Mouse (Mus musculus) stomach, postnatal 0 days (tissue): ENCODE results near the gene Ier5. TPM values are rescaled to one million over a fixed set of nuclear protein-coding genes. Genes with fewer than 3 reads are reported as not detected.

ENCODE experiments used
- ATAC-seq: fragments of 200-750 bp; cut with Nextera tagmentation; 2 replicates; pipeline ENCODE4 v1.8.0; 2017; ENCODE audit not compliant: low FRiP score, low TSS enrichment
- DNase-seq: peaks from one replicate; pipeline ENCODE4 v3.0.0-alpha.2; 2016; ENCODE audit warnings: low spot score
- H3K27ac ChIP-seq: fragments of 300-500 bp; sonication (generic); replicated peaks from 2 replicates; pipeline ENCODE4 v1.5.1; 2014; ENCODE audit warnings: mild to moderate bottlenecking, control low read depth
- H3K27me3 ChIP-seq: fragments of 300-500 bp; sonication (generic); 2 replicates; pipeline ENCODE4 v1.6.1; 2014; ENCODE audit warnings: low read length; ENCODE audit not compliant: control insufficient read depth, insufficient read depth
- H3K36me3 ChIP-seq: fragments of 300-500 bp; sonication (generic); 2 replicates; pipeline ENCODE4 v1.6.1; 2014; ENCODE audit warnings: low read length, mixed read lengths; ENCODE audit not compliant: control insufficient read depth, insufficient read depth
- H3K4me1 ChIP-seq: fragments of 300-500 bp; sonication (generic); replicated peaks from 2 replicates; pipeline ENCODE4 v1.6.1; 2014; ENCODE audit warnings: antibody characterized with exemption; ENCODE audit not compliant: control insufficient read depth, insufficient read depth
- H3K4me2 ChIP-seq: fragments of 300-500 bp; sonication (generic); replicated peaks from 2 replicates; pipeline ENCODE4 v1.6.1; 2014; ENCODE audit warnings: low read depth, mild to moderate bottlenecking, control low read depth, moderate library complexity
- H3K4me3 ChIP-seq: fragments of 300-500 bp; sonication (generic); 2 replicates; pipeline ENCODE4 v1.5.1; 2014; ENCODE audit warnings: low read depth, low read length, control low read depth
- H3K9ac ChIP-seq: fragments of 300-500 bp; sonication (generic); 2 replicates; pipeline ENCODE4 v1.6.1; 2014; ENCODE audit warnings: mild to moderate bottlenecking, low read length, control low read depth, mixed read lengths
- H3K9me3 ChIP-seq: fragments of 300-500 bp; sonication (generic); 2 replicates; pipeline ENCODE4 v1.6.1; 2016; ENCODE audit warnings: low read length; ENCODE audit not compliant: control insufficient read depth
- CTCF ChIP-seq: IDR thresholded peaks from 2 replicates; pipeline ENCODE4 v1.5.1; 2016; ENCODE audit warnings: antibody characterized with exemption, low read depth, mild to moderate bottlenecking, moderate library complexity
- EP300 ChIP-seq: optimal IDR thresholded peaks from 2 replicates; pipeline ENCODE3; 2016; ENCODE audit warnings: antibody characterized with exemption
- WGBS: fragments of 180-500 bp; shearing (Covaris S2); extraction: QIAGEN DNeasy Blood & Tissue Kit; methylation state at CpG from one replicate; pipeline ENCODE4 v1.1.7; 2014; 5-methylcytosine and 5-hydroxymethylcytosine counted together
- polyA plus RNA-seq: library from polyadenylated mRNA; unstranded; fragments of >200 nt; fragmentation: Nextera tagmentation; extraction: Ambion mirVana; gene quantifications from 2 replicates; pipeline ENCODE4 v1.2.1, GENCODE M21; 2015

Ier5 gene
- polyA plus RNA-seq, 1 experiment from 2014 or later, result 7.3 TPM

- Histone ChIP-seq H3K27ac (peak overlapping the region; percentile 90; the same call in 1 of the 2 replicates), H3K27me3 (no peaks in the 10 kb centered on the region)
- 17% methylated on average over 6 of the region's 6 CpGs for WGBS
Measured at GRCm38 (mm10) chr1:155097354-155097753, 2.1 kb downstream of the Ier5 start.

GRCm38 (mm10) chr1:155096620-155097261 lies 2.7 kb downstream of the Ier5 start:
- Histone ChIP-seq H3K27me3 (no peaks in the 10 kb centered on the region), H3K36me3 (no peaks in the 10 kb centered on the region), H3K9me3 (no peaks in the 10 kb centered on the region), H3K27ac (no peak overlapping the region), H3K4me1 (peaks cover 24% of the 10 kb centered on the region), H3K4me3 (peak overlapping the region; percentile 84; the same call in 1 of the 2 replicates), H3K9ac (no peak overlapping the region), H3K4me2 (peak overlapping the region; percentile 76)
- DNase-seq (no peak), ATAC-seq (no peak)
- TF ChIP-seq EP300 (no peak), CTCF (no peak)
- 69% methylated on average over 4 of the region's 4 CpGs for WGBS

More at GRCm38 (mm10) chr1:155097354-155097753, 2.1 kb downstream of the Ier5 start:
- no peak for TF ChIP-seq CTCF
- Histone ChIP-seq H3K36me3 (no peaks in the 10 kb centered on the region), H3K4me2 (peak overlapping the region; percentile 76), H3K4me3 (peak overlapping the region; percentile 84), H3K4me1 (peaks cover 18% of the 10 kb centered on the region), H3K9me3 (no peaks in the 10 kb centered on the region), H3K9ac (peak overlapping the region; percentile 94)
- ATAC-seq (no peak), DNase-seq (peak; percentile 49)

GRCm38 (mm10) chr1:155093971-155094707 lies 5.3 kb downstream of the Ier5 start:
- ATAC-seq, result no peak
- WGBS, result 52% methylated on average over 9 of the region's 9 CpGs
- no peak for DNase-seq
- Histone ChIP-seq H3K27me3 (no peaks in the 10 kb centered on the region), H3K27ac (peak overlapping the region; percentile 86), H3K9me3 (no peaks in the 10 kb centered on the region), H3K9ac (no peak overlapping the region), H3K4me3 (no peak overlapping the region), H3K4me2 (no peak overlapping the region; the same call in 1 of the 2 replicates), H3K4me1 (peaks cover 27% of the 10 kb centered on the region), H3K36me3 (no peaks in the 10 kb centered on the region)
- TF ChIP-seq CTCF, result no peak
- TF ChIP-seq EP300, result no peak

DNA sequence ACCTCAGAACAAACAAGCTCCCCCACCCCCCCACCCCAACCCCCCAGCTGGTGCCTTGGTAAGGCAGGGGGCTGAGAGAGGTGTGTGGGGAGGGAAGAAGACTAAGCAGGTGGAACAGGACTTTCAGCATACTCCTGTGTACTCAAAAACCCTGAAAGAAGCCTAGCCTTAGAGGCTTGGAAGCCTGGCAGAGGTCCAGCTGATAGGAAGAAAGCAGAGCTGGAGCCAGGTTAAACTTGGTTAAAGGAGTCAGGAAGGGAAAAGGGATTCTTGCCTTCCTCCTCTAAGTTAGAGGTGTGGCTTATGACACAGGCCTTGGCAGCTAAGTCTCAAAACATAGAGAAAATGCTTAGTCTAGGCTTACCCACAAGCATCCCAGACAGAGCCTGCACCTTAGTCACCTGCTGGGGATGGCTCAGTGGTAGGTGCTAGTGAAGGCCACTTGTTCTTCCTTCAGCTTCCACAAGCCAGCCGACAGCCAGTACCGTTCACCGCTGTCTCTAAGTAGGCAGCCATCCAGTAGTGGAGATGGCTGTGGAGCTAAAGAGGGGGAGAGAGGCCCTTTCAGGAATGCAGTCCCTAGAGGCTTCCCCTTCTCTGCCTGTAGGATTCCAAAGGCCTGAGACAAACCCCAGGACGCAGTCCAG lies 6.2 kb downstream of the Ier5 start:
- TF ChIP-seq CTCF (peak; percentile 8; the same call in 1 of the 2 replicates), EP300 (no peak)
- 13% methylated on average over 4 of the region's 4 CpGs for WGBS
- peak; percentile 82 for ATAC-seq
- no peak overlapping the region for H3K4me3 ChIP-seq
- H3K9me3 ChIP-seq, result no peaks in the 10 kb centered on the region
- peak overlapping the region; percentile 86 for H3K27ac ChIP-seq
- no peak overlapping the region for H3K9ac ChIP-seq
- no peaks in the 10 kb centered on the region for H3K27me3 ChIP-seq
- no peaks in the 10 kb centered on the region for H3K36me3 ChIP-seq
- H3K4me1 ChIP-seq, result peaks cover 27% of the 10 kb centered on the region
- no peak overlapping the region; the same call in 1 of the 2 replicates for H3K4me2 ChIP-seq
- DNase-seq, result peak; percentile 89

DNA sequence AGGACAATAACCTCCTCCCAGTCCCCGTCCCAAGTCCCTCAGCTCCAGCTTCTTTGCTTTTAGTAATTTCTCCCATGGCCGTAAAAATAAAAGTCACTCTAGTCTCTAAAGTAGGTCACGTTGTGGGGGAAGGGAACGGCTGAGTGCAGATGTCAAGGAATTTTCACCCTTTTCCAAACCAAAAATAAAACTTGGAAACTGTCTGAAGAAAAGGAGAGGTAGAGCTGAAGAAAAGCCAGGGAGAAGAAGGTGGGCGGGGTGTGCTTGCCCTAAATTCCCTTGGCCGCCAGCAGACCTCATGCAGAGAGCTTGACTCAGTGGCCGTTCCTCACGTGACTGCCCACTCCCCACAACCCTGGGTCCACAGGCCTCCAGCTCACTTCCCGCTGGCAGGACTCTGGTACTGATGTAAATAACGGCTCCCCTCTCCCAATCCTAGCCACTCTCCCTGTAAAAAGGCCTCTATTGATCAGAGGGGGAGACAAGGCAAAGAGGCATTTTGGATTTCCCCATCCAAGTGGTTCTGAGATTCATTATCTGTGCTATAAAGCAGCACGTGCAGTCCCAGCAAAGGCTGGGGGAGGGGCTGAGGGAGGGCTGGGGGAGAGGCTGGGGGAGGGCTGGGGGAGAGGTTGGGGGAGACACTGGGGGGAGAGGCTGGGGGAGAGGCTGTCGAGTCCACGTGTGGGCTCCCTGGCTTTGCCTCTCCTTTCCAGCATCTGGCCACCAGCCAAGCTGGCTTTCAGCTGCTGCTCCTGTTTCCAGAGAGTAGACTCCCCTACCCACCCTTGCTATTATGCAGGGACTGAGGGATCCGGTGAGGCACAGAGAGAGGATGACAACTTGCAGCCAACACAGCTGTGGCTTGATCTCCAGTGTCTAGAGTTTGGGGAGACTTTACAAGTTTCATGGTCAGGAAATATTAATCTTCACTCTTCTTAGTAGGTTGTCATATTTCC lies 7.3 kb downstream of the Ier5 start:
- Histone ChIP-seq H3K36me3 (no peaks in the 10 kb centered on the region), H3K4me3 (no peak overlapping the region), H3K4me2 (peak overlapping the region; percentile 21; the same call in 1 of the 2 replicates), H3K27ac (peak overlapping the region; percentile 86), H3K27me3 (no peaks in the 10 kb centered on the region), H3K9me3 (no peaks in the 10 kb centered on the region), H3K9ac (no peak overlapping the region), H3K4me1 (peaks cover 27% of the 10 kb centered on the region)
- ATAC-seq (peak; percentile 14; the same call in 1 of the 2 replicates), DNase-seq (peak; percentile 67)
- TF ChIP-seq EP300 (no peak), CTCF (no peak)
- WGBS, result 21% methylated on average over 14 of the region's 14 CpGs
